In genomic region chr5:114824197-114824596, GRCm38 (mm10) we compare ENCODE assay signal across 9 mouse cellular contexts. TPM values are rescaled to one million over a fixed set of nuclear protein-coding genes. Genes with fewer than 3 reads are reported as not detected.
A peak's percentile ranks its signal among the peaks of the same experiment; 100 is the strongest.
DNase-seq lines count a peak whose midpoint lies in the region; ATAC-seq and TF ChIP-seq lines count a peak whose summit lies in the region.
"Had no signal": no experiment of that assay in that cellular context is flagged by ENCODE, and none has a peak within 500 bp of the region (broad histone marks: within the 10 kb centered on the region; RNA-seq: fewer than 3 reads in every experiment).

No protein-coding gene starts in this region.

- 21% methylated on average over 9 of the region's 9 CpGs for WGBS in intestine, embryonic 14.5 days
- 24% methylated on average over 9 of the region's 9 CpGs for WGBS in intestine, embryonic 15.5 days
- 18% methylated on average over 9 of the region's 9 CpGs for WGBS in embryonic facial prominence, embryonic 13.5 days
- 16% methylated on average over 9 of the region's 9 CpGs for WGBS in hindbrain, embryonic 15.5 days
- WGBS in limb, embryonic 13.5 days, result 20% methylated on average over 9 of the region's 9 CpGs
- 16% methylated on average over 9 of the region's 9 CpGs for WGBS in midbrain, embryonic 16.5 days

- H3K27ac ChIP-seq in intestine, embryonic 14.5 days (ENCODE audit: low read depth), result no peak overlapping the region
- no peak overlapping the region for H3K27ac ChIP-seq in intestine, embryonic 15.5 days
- no peak overlapping the region for H3K27ac ChIP-seq in MEL (ENCODE audit: control insufficient read depth, low read depth, low read length)
- no peak overlapping the region for H3K27ac ChIP-seq in embryonic facial prominence, embryonic 13.5 days
- H3K27ac ChIP-seq in hindbrain, embryonic 15.5 days (replicated peaks), result no peak overlapping the region
- no peak overlapping the region for H3K27ac ChIP-seq in limb, embryonic 13.5 days
- no peak overlapping the region for H3K27ac ChIP-seq in midbrain, embryonic 16.5 days (ENCODE audit: low read length)

- H3K9ac ChIP-seq in intestine, embryonic 14.5 days (ENCODE audit: low read length), result no peak overlapping the region
- no peak overlapping the region for H3K9ac ChIP-seq in intestine, embryonic 15.5 days
- H3K9ac ChIP-seq in MEL (ENCODE audit: control insufficient read depth, low read depth, low read length, poor library complexity, severe bottlenecking), result no peak overlapping the region
- no peak overlapping the region for H3K9ac ChIP-seq in embryonic facial prominence, embryonic 13.5 days
- H3K9ac ChIP-seq in hindbrain, embryonic 15.5 days, result no peak overlapping the region
- H3K9ac ChIP-seq in limb, embryonic 13.5 days, result no peak overlapping the region
- H3K9ac ChIP-seq in midbrain, embryonic 16.5 days (ENCODE audit: low read depth, low read length), result no peak overlapping the region

- H3K4me2 ChIP-seq in intestine, embryonic 14.5 days (ENCODE audit: low read length), result no peak overlapping the region
- H3K4me2 ChIP-seq in intestine, embryonic 15.5 days (replicated peaks), result no peak overlapping the region; the same call in 1 of the 2 replicates
- H3K4me2 ChIP-seq in embryonic facial prominence, embryonic 13.5 days, result no peak overlapping the region; the same call in 1 of the 2 replicates
- peak overlapping the region; percentile 66 for H3K4me2 ChIP-seq in hindbrain, embryonic 15.5 days
- H3K4me2 ChIP-seq in limb, embryonic 13.5 days (replicated peaks), result peak overlapping the region; percentile 32; the same call in 1 of the 2 replicates
- H3K4me2 ChIP-seq in midbrain, embryonic 16.5 days (ENCODE audit: low read length), result peak overlapping the region; percentile 29; the same call in 1 of the 2 replicates

- H3K36me3 ChIP-seq in intestine, embryonic 14.5 days (ENCODE audit: control insufficient read depth, insufficient read depth, low read length), result no peaks in the 10 kb centered on the region; the same call in 1 of the 2 replicates
- 0 out of 2 replicates have a peak, but pooled peaks cover 3% of the 10 kb centered on the region for H3K36me3 ChIP-seq in intestine, embryonic 15.5 days
- no peaks in the 10 kb centered on the region; a peak in 1 of 4 replicates for H3K36me3 ChIP-seq in MEL (ENCODE audit: control insufficient read depth in 1 of 2, insufficient read depth in 2 of 2, low read length in 2 of 2)
- H3K36me3 ChIP-seq in embryonic facial prominence, embryonic 13.5 days, result peaks cover 18% of the 10 kb centered on the region
- 0 out of 2 replicates have a peak, but pooled peaks cover 4% of the 10 kb centered on the region for H3K36me3 ChIP-seq in hindbrain, embryonic 15.5 days
- peaks cover 21% of the 10 kb centered on the region for H3K36me3 ChIP-seq in limb, embryonic 13.5 days
- H3K36me3 ChIP-seq in midbrain, embryonic 16.5 days (ENCODE audit: control insufficient read depth, insufficient read depth, low read length), result no peaks in the 10 kb centered on the region; the same call in 1 of the 2 replicates

- H3K4me3 ChIP-seq in intestine, embryonic 14.5 days (ENCODE audit: low read depth, low read length), result no peak overlapping the region
- H3K4me3 ChIP-seq in intestine, embryonic 15.5 days (replicated peaks), result no peak overlapping the region
- H3K4me3 ChIP-seq in MEL (ENCODE audit: control insufficient read depth in 1 of 2, insufficient read depth in 1 of 2, low read depth in 2 of 2, low read length in 2 of 2), result peak overlapping the region; percentile 10 to 16; a peak in 2 of 4 replicates
- peak overlapping the region; percentile 13; the same call in 1 of the 2 replicates for H3K4me3 ChIP-seq in embryonic facial prominence, embryonic 13.5 days
- H3K4me3 ChIP-seq in hindbrain, embryonic 15.5 days, result no peak overlapping the region
- no peak overlapping the region for H3K4me3 ChIP-seq in limb, embryonic 13.5 days
- no peak overlapping the region for H3K4me3 ChIP-seq in midbrain, embryonic 16.5 days (ENCODE audit: low read depth, low read length)

- TF ChIP-seq EP300 in MEL (IDR thresholded peaks at IDR 0.05; ENCODE audit: low read depth in 1 of 2, low read length in 2 of 2), result no peak

- no peak for ATAC-seq in intestine, embryonic 14.5 days (replicated peaks; ENCODE audit: low FRiP score, low TSS enrichment, low read depth)
- ATAC-seq in intestine, embryonic 15.5 days, result no peak
- no peak for ATAC-seq in embryonic facial prominence, embryonic 13.5 days (ENCODE audit: insufficient number of reproducible peaks, insufficient read depth, low FRiP score, low TSS enrichment, low read depth)
- no peak for ATAC-seq in hindbrain, embryonic 15.5 days (ENCODE audit: low FRiP score, low read depth)
- ATAC-seq in limb, embryonic 13.5 days (ENCODE audit: low FRiP score, low read depth), result no peak
- peak; percentile 15; the same call in 1 of the 2 replicates for ATAC-seq in midbrain, embryonic 16.5 days
- ATAC-seq in activated CD4-positive, CD25-positive, alpha-beta regulatory T cell, adult 4 months, result no peak

- TF ChIP-seq POLR2A in MEL (IDR thresholded peaks at IDR 0.05; ENCODE audit: control insufficient read depth in 1 of 2, insufficient read depth in 1 of 2, low read depth in 1 of 2, low read length in 2 of 2, poor library complexity in 1 of 2), result no peak

- no peaks in the 10 kb centered on the region for H3K4me1 ChIP-seq in intestine, embryonic 14.5 days (replicated peaks; ENCODE audit: control insufficient read depth, insufficient read depth, low read length)
- no peaks in the 10 kb centered on the region for H3K4me1 ChIP-seq in intestine, embryonic 15.5 days (replicated peaks)
- 0 out of 4 replicates have a peak, but pooled peaks cover 0 to 5% of the 10 kb centered on the region in 2 experiments for H3K4me1 ChIP-seq in MEL (ENCODE audit: control insufficient read depth in 1 of 2, insufficient read depth in 2 of 2, low read length in 2 of 2)
- H3K4me1 ChIP-seq in embryonic facial prominence, embryonic 13.5 days, result 0 out of 2 replicates have a peak, but pooled peaks cover 8% of the 10 kb centered on the region
- peaks cover 9% of the 10 kb centered on the region for H3K4me1 ChIP-seq in hindbrain, embryonic 15.5 days (replicated peaks)
- H3K4me1 ChIP-seq in limb, embryonic 13.5 days, result no peaks in the 10 kb centered on the region
- H3K4me1 ChIP-seq in midbrain, embryonic 16.5 days (ENCODE audit: control insufficient read depth, insufficient read depth, low read length), result peaks cover 3% of the 10 kb centered on the region; the same call in 1 of the 2 replicates

- H3K27me3 ChIP-seq in intestine, embryonic 14.5 days (replicated peaks; ENCODE audit: control insufficient read depth, insufficient read depth, low read length), result no peaks in the 10 kb centered on the region
- H3K27me3 ChIP-seq in intestine, embryonic 15.5 days (replicated peaks), result no peaks in the 10 kb centered on the region
- no peaks in the 10 kb centered on the region for H3K27me3 ChIP-seq in MEL (ENCODE audit: control insufficient read depth in 1 of 2, insufficient read depth in 2 of 2, low read length in 2 of 2)
- H3K27me3 ChIP-seq in embryonic facial prominence, embryonic 13.5 days, result no peaks in the 10 kb centered on the region
- no peaks in the 10 kb centered on the region for H3K27me3 ChIP-seq in hindbrain, embryonic 15.5 days
- no peaks in the 10 kb centered on the region for H3K27me3 ChIP-seq in limb, embryonic 13.5 days
- H3K27me3 ChIP-seq in midbrain, embryonic 16.5 days (ENCODE audit: control insufficient read depth, insufficient read depth, low read depth, low read length), result no peaks in the 10 kb centered on the region

- peaks cover 2% of the 10 kb centered on the region for H3K79me2 ChIP-seq in MEL (ENCODE audit: control insufficient read depth, insufficient read depth, low read length, poor library complexity)

- TF ChIP-seq CTCF in MEL (IDR thresholded peaks at IDR 0.05 in 2 of 3, conservative IDR thresholded peaks at IDR 0.05 in 1 of 3; ENCODE audit: control insufficient read depth in 1 of 3, insufficient read depth in 1 of 3, low read depth in 2 of 3, low read length in 3 of 3, poor library complexity in 1 of 3, severe bottlenecking in 1 of 3), result peak; percentile 73 to 92 (median 76)

- TF ChIP-seq RAD21 in MEL (IDR thresholded peaks at IDR 0.05; ENCODE audit: low read depth, low read length), result peak; percentile 33

- no peaks in the 10 kb centered on the region for H3K9me3 ChIP-seq in intestine, embryonic 14.5 days (ENCODE audit: control insufficient read depth, low read length)
- no peaks in the 10 kb centered on the region for H3K9me3 ChIP-seq in intestine, embryonic 15.5 days
- no peaks in the 10 kb centered on the region for H3K9me3 ChIP-seq in MEL (replicated peaks; ENCODE audit: insufficient read depth, low read length)
- H3K9me3 ChIP-seq in embryonic facial prominence, embryonic 13.5 days, result 0 out of 2 replicates have a peak, but pooled peaks cover 5% of the 10 kb centered on the region
- H3K9me3 ChIP-seq in hindbrain, embryonic 15.5 days, result no peaks in the 10 kb centered on the region
- peaks cover 5% of the 10 kb centered on the region for H3K9me3 ChIP-seq in limb, embryonic 13.5 days
- no peaks in the 10 kb centered on the region for H3K9me3 ChIP-seq in midbrain, embryonic 16.5 days (replicated peaks; ENCODE audit: control insufficient read depth, low read length, poor library complexity, severe bottlenecking)

- peak; percentile 80 for DNase-seq in intestine, embryonic 14.5 days (ENCODE audit: low spot score)
- peak; percentile 80 for DNase-seq in MEL (ENCODE audit: low read depth, low spot score)

RNA-seq across cellular contexts. Expression of gene 1500011B03Rik, which starts 0.9 kb away (rescaled TPM):
- polyA plus RNA-seq in intestine, embryonic 14.5 days (2014; fragmentation: Nextera tagmentation; extraction: Ambion mirVana), result 94.3 and 103 TPM in 2 replicates
- polyA plus RNA-seq in intestine, embryonic 15.5 days (2015; fragmentation: Nextera tagmentation; extraction: Ambion mirVana), result 69.4 and 70.6 TPM in 2 replicates
- total RNA-seq in MEL (2012; rRNA removed), result 47.7 and 56.0 TPM in 2 replicates
- polyA plus RNA-seq in MEL (2012; ENCODE audit: insufficient read depth in 1 of 2, insufficient read length in 2 of 2, low read depth in 1 of 2, low replicate concordance in 2 of 2, missing spikeins in 1 of 2), result 10 to 100 TPM in 1 of 2 experiments, not detected in 1; 75.2 TPM
- 103 TPM in 2 replicates for polyA plus RNA-seq in embryonic facial prominence, embryonic 13.5 days (2015; fragmentation: Nextera tagmentation; extraction: Ambion mirVana)
- polyA plus RNA-seq in hindbrain, embryonic 15.5 days (2015; fragmentation: Nextera tagmentation; extraction: Ambion mirVana), result 266 and 286 TPM in 2 replicates
- 93.9 and 98.0 TPM in 2 replicates for polyA plus RNA-seq in limb, embryonic 13.5 days (2015; fragmentation: Nextera tagmentation; extraction: Ambion mirVana)
- polyA plus RNA-seq in midbrain, embryonic 16.5 days (2015; fragmentation: Nextera tagmentation; extraction: Ambion mirVana), result 272 and 306 TPM in 2 replicates
- 10 to 100 TPM; 52.5 to 64.1 TPM for polyA plus RNA-seq in activated CD4-positive, CD25-positive, alpha-beta regulatory T cell, adult 4 months (2017; shearing (Covaris generic))

RNA-seq across cellular contexts. Expression of gene 4930519G04Rik, which starts 29.3 kb away (rescaled TPM):
- 0.08 TPM in 1 of 2 replicates, not detected in the other for polyA plus RNA-seq in intestine, embryonic 14.5 days (2014; fragmentation: Nextera tagmentation; extraction: Ambion mirVana)
- not detected in 2 replicates for polyA plus RNA-seq in intestine, embryonic 15.5 days (2015; fragmentation: Nextera tagmentation; extraction: Ambion mirVana)
- total RNA-seq in MEL (2012; rRNA removed), result not detected in 2 replicates
- polyA plus RNA-seq in MEL (2012; ENCODE audit: insufficient read depth in 1 of 2, insufficient read length in 2 of 2, low read depth in 1 of 2, low replicate concordance in 2 of 2, missing spikeins in 1 of 2), result not detected
- polyA plus RNA-seq in embryonic facial prominence, embryonic 13.5 days (2015; fragmentation: Nextera tagmentation; extraction: Ambion mirVana), result 0.45 TPM in 1 of 2 replicates, not detected in the other
- not detected in 2 replicates for polyA plus RNA-seq in hindbrain, embryonic 15.5 days (2015; fragmentation: Nextera tagmentation; extraction: Ambion mirVana)
- not detected in 2 replicates for polyA plus RNA-seq in limb, embryonic 13.5 days (2015; fragmentation: Nextera tagmentation; extraction: Ambion mirVana)
- not detected in 2 replicates for polyA plus RNA-seq in midbrain, embryonic 16.5 days (2015; fragmentation: Nextera tagmentation; extraction: Ambion mirVana)
- polyA plus RNA-seq in activated CD4-positive, CD25-positive, alpha-beta regulatory T cell, adult 4 months (2017; shearing (Covaris generic)), result not detected
- total RNA-seq: gastrocnemius, postnatal 36 days had no signal

RNA-seq across cellular contexts. Expression of gene Gm9936, which starts 34.3 kb away (rescaled TPM):
- 0.13 and 0.38 TPM in 2 replicates for polyA plus RNA-seq in intestine, embryonic 14.5 days (2014; fragmentation: Nextera tagmentation; extraction: Ambion mirVana)
- polyA plus RNA-seq in intestine, embryonic 15.5 days (2015; fragmentation: Nextera tagmentation; extraction: Ambion mirVana), result 0.09 and 0.14 TPM in 2 replicates
- total RNA-seq in MEL (2012; rRNA removed), result not detected in 2 replicates
- not detected for polyA plus RNA-seq in MEL (2012; ENCODE audit: insufficient read depth in 1 of 2, insufficient read length in 2 of 2, low read depth in 1 of 2, low replicate concordance in 2 of 2, missing spikeins in 1 of 2)
- polyA plus RNA-seq in embryonic facial prominence, embryonic 13.5 days (2015; fragmentation: Nextera tagmentation; extraction: Ambion mirVana), result 0.51 and 0.56 TPM in 2 replicates
- polyA plus RNA-seq in hindbrain, embryonic 15.5 days (2015; fragmentation: Nextera tagmentation; extraction: Ambion mirVana), result 2.6 and 2.7 TPM in 2 replicates
- 0.24 and 0.28 TPM in 2 replicates for polyA plus RNA-seq in limb, embryonic 13.5 days (2015; fragmentation: Nextera tagmentation; extraction: Ambion mirVana)
- polyA plus RNA-seq in midbrain, embryonic 16.5 days (2015; fragmentation: Nextera tagmentation; extraction: Ambion mirVana), result 3.1 and 3.7 TPM in 2 replicates
- polyA plus RNA-seq in activated CD4-positive, CD25-positive, alpha-beta regulatory T cell, adult 4 months (2017; shearing (Covaris generic)), result not detected
- total RNA-seq: gastrocnemius, postnatal 36 days had no signal

RNA-seq across cellular contexts. Expression of gene Git2, which starts 48.9 kb away (rescaled TPM):
- polyA plus RNA-seq in intestine, embryonic 14.5 days (2014; fragmentation: Nextera tagmentation; extraction: Ambion mirVana), result 35.6 and 37.2 TPM in 2 replicates
- 30.7 and 31.7 TPM in 2 replicates for polyA plus RNA-seq in intestine, embryonic 15.5 days (2015; fragmentation: Nextera tagmentation; extraction: Ambion mirVana)
- 24.0 and 29.1 TPM in 2 replicates for total RNA-seq in MEL (2012; rRNA removed)
- 10 to 100 TPM; 64.9 to 71.7 TPM for polyA plus RNA-seq in MEL (2012; ENCODE audit: insufficient read depth in 1 of 2, insufficient read length in 2 of 2, low read depth in 1 of 2, low replicate concordance in 2 of 2, missing spikeins in 1 of 2)
- polyA plus RNA-seq in embryonic facial prominence, embryonic 13.5 days (2015; fragmentation: Nextera tagmentation; extraction: Ambion mirVana), result 49.6 and 49.8 TPM in 2 replicates
- polyA plus RNA-seq in hindbrain, embryonic 15.5 days (2015; fragmentation: Nextera tagmentation; extraction: Ambion mirVana), result 51.2 and 52.8 TPM in 2 replicates
- polyA plus RNA-seq in limb, embryonic 13.5 days (2015; fragmentation: Nextera tagmentation; extraction: Ambion mirVana), result 46.9 and 52.5 TPM in 2 replicates
- 48.4 and 54.1 TPM in 2 replicates for polyA plus RNA-seq in midbrain, embryonic 16.5 days (2015; fragmentation: Nextera tagmentation; extraction: Ambion mirVana)
- 100 to 1,000 TPM; 126 to 150 TPM for polyA plus RNA-seq in activated CD4-positive, CD25-positive, alpha-beta regulatory T cell, adult 4 months (2017; shearing (Covaris generic))

RNA-seq across cellular contexts. Expression of gene Ankrd13a, which starts 49.7 kb away (rescaled TPM):
- 50.1 and 65.4 TPM in 2 replicates for polyA plus RNA-seq in intestine, embryonic 14.5 days (2014; fragmentation: Nextera tagmentation; extraction: Ambion mirVana)
- 55.1 and 55.3 TPM in 2 replicates for polyA plus RNA-seq in intestine, embryonic 15.5 days (2015; fragmentation: Nextera tagmentation; extraction: Ambion mirVana)
- total RNA-seq in MEL (2012; rRNA removed), result 140 and 180 TPM in 2 replicates
- polyA plus RNA-seq in MEL (2012; ENCODE audit: insufficient read depth in 1 of 2, insufficient read length in 2 of 2, low read depth in 1 of 2, low replicate concordance in 2 of 2, missing spikeins in 1 of 2), result 100 to 1,000 TPM; 110 to 184 TPM
- polyA plus RNA-seq in embryonic facial prominence, embryonic 13.5 days (2015; fragmentation: Nextera tagmentation; extraction: Ambion mirVana), result 45.9 and 47.0 TPM in 2 replicates
- 35.8 and 36.2 TPM in 2 replicates for polyA plus RNA-seq in hindbrain, embryonic 15.5 days (2015; fragmentation: Nextera tagmentation; extraction: Ambion mirVana)
- 38.6 and 40.2 TPM in 2 replicates for polyA plus RNA-seq in limb, embryonic 13.5 days (2015; fragmentation: Nextera tagmentation; extraction: Ambion mirVana)
- 24.3 and 29.0 TPM in 2 replicates for polyA plus RNA-seq in midbrain, embryonic 16.5 days (2015; fragmentation: Nextera tagmentation; extraction: Ambion mirVana)
- polyA plus RNA-seq in activated CD4-positive, CD25-positive, alpha-beta regulatory T cell, adult 4 months (2017; shearing (Covaris generic)), result 10 to 100 TPM; 22.2 to 22.8 TPM

Comparison
In these comparisons a context has a peak if more than half of its experiments do, and no peak if none do; other contexts are left out.
1. H3K4me2 ChIP-seq: peak in hindbrain, embryonic 15.5 days (single experiment), limb, embryonic 13.5 days (single experiment) and midbrain, embryonic 16.5 days (single experiment); none in intestine, embryonic 14.5 days (single experiment), intestine, embryonic 15.5 days (single experiment) and embryonic facial prominence, embryonic 13.5 days (single experiment).
2. H3K4me3 ChIP-seq: peak in MEL (2 of 2) and embryonic facial prominence, embryonic 13.5 days (single experiment); none in intestine, embryonic 14.5 days (single experiment), intestine, embryonic 15.5 days (single experiment), hindbrain, embryonic 15.5 days (single experiment), limb, embryonic 13.5 days (single experiment) and midbrain, embryonic 16.5 days (single experiment).